Mouse (Mus musculus) T-helper 2 cell (primary cell): ENCODE data around the gene Zfp420.

ENCODE experiments used
- in situ Hi-C: fragments of 300-600 bp; cut with MboI, MseI; formaldehyde crosslinking; loops from one replicate; pipeline ENCODE4 v1.15.1; 2025; ENCODE audit warnings: high pct_unique_total_duplicates

The Zfp420 gene

GRCm38 (mm10) chr7:29898351-29898750 lies 38.6 kb downstream of the Zfp420 start:
- in situ Hi-C loops, result no loop called here

GRCm38 (mm10) chr7:29904101-29904500 lies 44.3 kb downstream of the Zfp420 start:
- in situ Hi-C loops, result no loop called here

DNA sequence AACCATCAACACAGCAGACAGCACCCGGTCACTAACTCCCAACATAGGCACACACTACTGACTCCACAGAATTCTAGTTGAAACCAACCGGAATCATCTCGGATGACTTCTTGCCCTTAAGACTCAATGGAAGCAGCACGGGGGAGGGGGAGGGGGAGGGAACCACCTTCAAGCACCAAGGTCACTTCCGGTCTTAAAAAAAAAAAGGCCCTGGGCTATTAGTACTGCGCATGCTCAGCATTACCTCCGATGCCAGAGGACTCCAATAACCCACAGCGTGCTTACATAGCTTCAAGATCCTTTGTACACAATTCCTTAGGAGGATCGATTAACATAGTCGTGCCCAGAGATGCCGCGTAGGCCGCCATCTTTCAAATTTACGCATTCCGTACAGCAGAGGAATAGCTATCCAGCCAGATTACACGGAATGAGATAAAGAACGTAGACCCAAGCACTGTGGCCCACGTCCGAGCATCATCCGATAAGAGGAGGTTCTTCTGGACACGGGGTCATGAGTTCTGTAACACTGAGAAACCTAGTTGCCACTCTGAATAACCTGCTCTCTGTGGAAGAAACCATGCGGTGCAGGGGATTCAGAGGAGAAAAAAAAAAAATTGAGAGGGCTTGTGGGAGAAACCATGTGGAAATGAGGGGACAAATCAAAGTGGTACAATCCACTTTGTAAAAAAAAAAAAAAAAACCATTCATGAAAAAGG lies 46.3 kb downstream of the Zfp420 start, which contains the start of gene Zfp27:
Gene Zfp27 (minus strand): TSS at position 607 of the 716 bp plus-strand sequence.
- in situ Hi-C loops, result loop anchor here (5.0 kb wide), 1 partner anchor 44 kb away; no protein-coding TSS in a partner anchor

GRCm38 (mm10) chr7:29906682-29907058 lies 46.9 kb downstream of the Zfp420 start:
- in situ Hi-C loops, result loop anchor here (5.0 kb wide), 1 partner anchor 44 kb away; no protein-coding TSS in a partner anchor

GRCm38 (mm10) chr7:29907206-29907605 lies 47.4 kb downstream of the Zfp420 start:
- in situ Hi-C loops, result loop anchor here (5.0 kb wide), 1 partner anchor 45 kb away; no protein-coding TSS in a partner anchor

DNA sequence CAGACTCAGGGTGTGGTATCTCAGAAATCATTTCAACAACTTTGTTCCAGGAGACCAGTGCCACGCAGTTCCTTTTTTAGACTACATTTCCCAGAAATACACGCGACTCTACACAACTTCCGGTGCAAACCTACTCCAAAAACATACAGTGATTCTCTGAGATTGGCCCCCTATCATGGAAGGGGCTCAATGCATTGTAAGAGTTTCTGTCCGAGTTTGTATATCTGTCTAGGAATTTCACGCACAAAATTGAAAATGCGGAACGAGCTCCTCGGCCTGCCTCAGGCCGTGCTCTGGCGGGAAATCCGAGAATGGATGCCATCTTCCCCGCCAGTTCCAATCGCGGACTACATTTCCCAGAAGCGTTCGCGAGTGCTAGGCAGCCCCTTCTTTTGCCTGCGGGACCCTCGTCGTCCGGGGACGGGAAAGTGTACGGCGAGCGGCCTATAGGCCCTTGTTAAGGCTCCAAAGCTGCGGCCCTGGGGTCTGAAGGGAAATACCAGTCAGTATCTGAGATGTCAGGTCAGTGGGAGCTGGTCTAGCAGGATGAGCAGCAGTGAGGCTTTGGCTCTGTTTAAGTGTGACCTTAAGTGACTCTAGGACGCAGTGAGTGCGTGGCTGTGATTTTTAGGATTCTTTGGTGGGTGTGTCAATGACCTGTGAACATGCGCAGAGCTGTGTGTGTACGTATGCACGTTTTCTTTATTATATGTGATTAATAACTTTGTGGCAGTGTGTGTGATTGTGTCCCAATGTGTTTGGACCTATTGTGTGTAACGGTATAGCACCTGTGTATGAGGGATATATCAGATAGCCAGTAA lies 48.6 kb downstream of the Zfp420 start, which contains the start of gene Zfp383:
Gene Zfp383 (plus strand): TSS at position 94 of the 821 bp plus-strand sequence.
- in situ Hi-C loops, result loop anchor here (5.0 kb wide), 1 partner anchor 46 kb away; no protein-coding TSS in a partner anchor

- in situ Hi-C loops, result no loop called here
These were observed 50.5 kb downstream of the Zfp420 start for GRCm38 (mm10) chr7:29910252-29910651.

DNA sequence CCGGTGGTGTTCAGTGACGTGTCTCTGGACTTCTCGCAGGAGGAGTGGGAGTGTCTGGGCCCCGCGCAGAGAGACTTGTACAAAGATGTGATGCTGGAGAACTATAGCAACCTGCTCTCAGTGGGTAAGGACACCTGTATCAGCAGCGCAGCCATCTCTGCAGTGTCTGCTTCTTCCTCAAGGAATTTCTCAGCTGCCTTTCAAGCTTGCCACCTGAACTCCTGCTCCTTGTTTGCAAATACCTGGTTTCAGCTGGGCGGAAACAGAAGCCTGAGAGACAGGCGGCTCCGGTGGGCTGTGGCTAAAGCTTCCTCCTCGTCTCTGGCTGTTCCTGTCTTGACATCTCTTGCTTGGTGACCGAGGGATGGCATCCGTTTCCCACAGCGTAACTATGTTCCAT lies 52.4 kb downstream of the Zfp420 start:
- in situ Hi-C loops, result no loop called here

- in situ Hi-C loops, result no loop called here
These were observed 57.7 kb downstream of the Zfp420 start for GRCm38 (mm10) chr7:29917371-29918061.

DNA sequence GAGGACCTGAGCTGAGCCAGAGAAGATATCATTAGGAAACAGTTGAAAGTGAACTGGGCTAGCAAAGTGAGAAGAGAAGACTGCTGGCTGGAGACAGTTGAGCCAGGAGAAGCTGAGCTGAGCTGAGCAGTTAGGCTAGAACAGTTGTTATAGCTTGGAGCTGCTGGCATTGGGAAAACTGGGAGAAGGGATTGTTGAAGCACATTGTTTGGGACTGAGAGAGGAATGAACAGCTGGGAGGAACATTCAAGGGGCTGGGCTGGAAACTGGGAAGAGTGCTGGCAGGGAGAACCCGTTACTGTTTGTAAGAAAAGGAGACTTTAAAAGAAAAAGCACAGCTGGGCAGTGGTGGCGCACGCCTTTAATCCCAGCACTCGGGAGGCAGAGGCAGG lies 58.3 kb downstream of the Zfp420 start:
- in situ Hi-C loops, result no loop called here

DNA sequence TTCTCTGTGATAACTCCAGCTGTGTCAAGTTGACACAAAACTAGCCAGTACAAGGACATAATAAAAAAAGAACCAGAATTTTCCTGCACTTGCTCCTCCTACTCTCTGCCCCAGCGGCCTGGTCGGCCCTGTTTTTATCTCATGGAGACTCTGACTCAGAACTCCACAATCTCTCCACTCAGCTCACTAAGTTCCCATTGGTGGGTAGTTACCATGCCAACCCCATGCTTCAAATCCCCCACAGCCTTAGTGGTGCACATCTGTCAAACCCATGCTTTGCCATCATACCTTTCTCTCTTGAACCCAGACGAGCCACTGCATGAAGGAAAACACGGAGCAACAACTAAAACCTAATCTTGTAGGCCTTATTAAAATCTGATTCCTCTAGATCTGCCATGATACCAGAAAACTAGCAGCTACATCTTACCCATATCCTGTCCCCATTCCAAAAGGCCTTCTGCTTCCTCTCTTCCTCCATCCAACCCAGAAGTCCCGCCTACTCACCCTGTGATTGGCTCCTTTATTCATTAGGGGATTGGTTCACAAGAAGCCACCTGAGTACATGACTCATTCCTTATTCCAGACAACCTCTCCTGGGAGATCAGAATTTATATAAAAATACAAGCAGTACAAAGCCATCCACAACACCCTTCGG lies 61.8 kb downstream of the Zfp420 start:
- in situ Hi-C loops, result loop anchor here (10.0 kb wide), 1 partner anchor 1167 kb away; the partner anchor contains the start of gene Ccer2

DNA sequence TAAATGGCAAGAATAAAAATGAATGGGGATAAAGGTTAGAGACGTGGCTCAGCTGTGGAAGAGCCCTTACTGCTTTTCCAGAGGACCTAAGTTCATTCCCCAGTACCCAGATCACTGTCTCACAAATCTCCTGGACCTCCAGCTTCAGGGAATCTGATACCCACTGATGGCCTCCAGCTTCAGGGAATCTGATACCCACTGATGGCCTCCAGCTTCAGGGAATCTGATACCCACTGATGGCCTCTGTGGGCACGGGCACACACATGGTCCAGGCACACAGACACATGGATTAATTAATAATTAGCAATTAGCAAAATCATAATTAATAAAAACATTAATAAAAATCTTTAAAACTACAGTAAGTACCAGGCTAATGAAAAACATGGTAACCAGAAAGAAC lies 63.0 kb downstream of the Zfp420 start:
- in situ Hi-C loops, result loop anchor here (10.0 kb wide), 1 partner anchor 1168 kb away; the partner anchor contains the start of gene Ccer2
